In the genomic region with DNA sequence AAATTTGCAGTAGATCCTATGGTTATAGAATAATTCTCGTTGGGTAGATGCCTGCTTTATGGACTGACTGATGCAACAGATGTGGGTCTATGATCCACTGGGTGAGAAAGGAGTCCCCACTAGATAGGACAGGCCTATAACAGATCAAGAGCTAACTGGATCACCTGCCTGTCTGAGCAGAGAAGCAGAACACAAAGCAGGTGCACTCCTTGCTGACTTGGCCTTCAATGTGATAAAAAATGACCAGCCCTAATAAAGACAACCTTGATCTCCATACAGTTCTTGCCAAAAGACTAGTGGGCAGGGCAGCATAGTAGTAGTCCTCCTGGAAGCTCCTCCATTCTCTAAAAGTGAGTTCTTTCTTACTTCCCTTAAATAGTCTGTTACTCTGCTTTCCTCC, we compare ENCODE assay signal across 26 mouse cellular contexts.
"Had no signal": no experiment of that assay in that cellular context is flagged by ENCODE, and none has a peak within 500 bp of the region (broad histone marks: within the 10 kb centered on the region; RNA-seq: fewer than 3 reads in every experiment).

No protein-coding gene starts in this region.

- H3K36me3 ChIP-seq: heart, embryonic 13.5 days; heart, embryonic 15.5 days; hindbrain, embryonic 12.5 days; hindbrain, embryonic 15.5 days; kidney, embryonic 15.5 days; limb, embryonic 13.5 days; liver, embryonic 13.5 days had no signal

- ATAC-seq: intestine, embryonic 16.5 days had no signal

- H3K27me3 ChIP-seq: heart, embryonic 13.5 days; heart, embryonic 15.5 days; hindbrain, embryonic 12.5 days; hindbrain, embryonic 15.5 days; kidney, embryonic 15.5 days; limb, embryonic 13.5 days; liver, embryonic 13.5 days had no signal

- H3K9me3 ChIP-seq: heart, embryonic 13.5 days; heart, embryonic 15.5 days; hindbrain, embryonic 12.5 days; hindbrain, embryonic 15.5 days; kidney, embryonic 15.5 days; limb, embryonic 13.5 days; liver, embryonic 13.5 days had no signal

- DNase-seq: gastrocnemius, adult 2 months; gastrocnemius, postnatal 10 days; gastrocnemius, postnatal 25 days; heart, adult 18-20 months; heart, postnatal 14 days; heart, postnatal 36 days; kidney, adult 11 months; kidney, adult 2 months; kidney, adult 9 months; kidney, postnatal 14 days; kidney, postnatal 36 days; liver; liver, embryonic 13.5 days had no signal

- H3K9ac ChIP-seq: heart, embryonic 13.5 days; heart, embryonic 15.5 days; hindbrain, embryonic 12.5 days; hindbrain, embryonic 15.5 days; kidney, embryonic 15.5 days; limb, embryonic 13.5 days; liver, embryonic 13.5 days had no signal

- H3K4me3 ChIP-seq: gastrocnemius, adult 2 months; heart, embryonic 13.5 days; heart, embryonic 15.5 days; hindbrain, embryonic 12.5 days; hindbrain, embryonic 15.5 days; kidney, embryonic 15.5 days; layer of hippocampus, adult 2 months; left cerebral cortex, adult 2 months; limb, embryonic 13.5 days; liver, embryonic 13.5 days had no signal

- H3K4me1 ChIP-seq: heart, embryonic 15.5 days; hindbrain, embryonic 15.5 days; kidney, embryonic 15.5 days; limb, embryonic 13.5 days; liver, embryonic 13.5 days had no signal

- H3K27ac ChIP-seq: gastrocnemius, adult 2 months; heart, embryonic 13.5 days; heart, embryonic 15.5 days; hindbrain, embryonic 12.5 days; hindbrain, embryonic 15.5 days; hindbrain, postnatal 0 days; kidney, embryonic 15.5 days; kidney, postnatal 0 days; layer of hippocampus, adult 2 months; left cerebral cortex, adult 2 months; limb, embryonic 13.5 days; liver, embryonic 13.5 days had no signal

- H3K4me2 ChIP-seq: heart, embryonic 11.5 days; heart, embryonic 13.5 days; heart, embryonic 15.5 days; hindbrain, embryonic 12.5 days; hindbrain, embryonic 15.5 days; kidney, embryonic 15.5 days; limb, embryonic 13.5 days; liver, embryonic 11.5 days; liver, embryonic 13.5 days had no signal
